Mouse (Mus musculus): Measurements from ENCODE around the gene Lpar3. TPM values are rescaled to one million over a fixed set of nuclear protein-coding genes. Genes with fewer than 3 reads are reported as not detected.
A peak's percentile ranks its signal among the peaks of the same experiment; 100 is the strongest.

Gene Lpar3
- total RNA-seq (2021): under 1 TPM; 0.24 to 0.28 TPM

- intact Hi-C loops (cut with DNase I): no loop called here
Observed at GRCm38 (mm10) chr3:146220776-146221486, at the start of gene Lpar3. TSS of gene Lpar3 (plus strand) at chr3:146220963.

GRCm38 (mm10) chr3:146173030-146173429, 47.7 kb upstream of the Lpar3 start:
- intact Hi-C loops (cut with DNase I): no loop called here
- no peak for DNase-seq

More at GRCm38 (mm10) chr3:146220776-146221486, at the start of gene Lpar3:
- peak; percentile 51 to 55 for DNase-seq

GRCm38 (mm10) chr3:146174215-146174614, 46.5 kb upstream of the Lpar3 start:
- no peak for DNase-seq
- intact Hi-C loops (cut with DNase I): no loop called here

- no peak for DNase-seq
- intact Hi-C loops (cut with DNase I): loop anchor here (1.0 to 2.0 kb wide), 3 partner anchors 22 to 119 kb away; no protein-coding TSS in a partner anchor
Observed at GRCm38 (mm10) chr3:146177295-146177694, 43.5 kb upstream of the Lpar3 start.

GRCm38 (mm10) chr3:146177748-146178582, 42.8 kb upstream of the Lpar3 start:
- intact Hi-C loops (cut with DNase I): loop anchor here (1.0 to 2.0 kb wide), 4 partner anchors 23 to 235 kb away; no protein-coding TSS in a partner anchor
- peak; percentile 79 to 83 for DNase-seq

- intact Hi-C loops (cut with DNase I): loop anchor here (10.0 kb wide), 3 partner anchors 384 to 764 kb away; no protein-coding TSS in a partner anchor
- no peak for DNase-seq
Observed at GRCm38 (mm10) chr3:146180341-146180740, 40.4 kb upstream of the Lpar3 start.

- intact Hi-C loops (cut with DNase I): loop anchor here (10.0 kb wide), 3 partner anchors 384 to 764 kb away; no protein-coding TSS in a partner anchor
- peak in 1 of 2 experiments; percentile 48 for DNase-seq
Observed at GRCm38 (mm10) chr3:146180986-146181385, 39.8 kb upstream of the Lpar3 start.

GRCm38 (mm10) chr3:146184992-146185657, 35.6 kb upstream of the Lpar3 start:
- intact Hi-C loops (cut with DNase I): loop anchor here (2.0 to 10.0 kb wide), 6 partner anchors 92 to 760 kb away; no protein-coding TSS in a partner anchor
- peak; percentile 42 to 52 for DNase-seq

GRCm38 (mm10) chr3:146186033-146186432, 34.7 kb upstream of the Lpar3 start:
- intact Hi-C loops (cut with DNase I): loop anchor here (5.0 to 10.0 kb wide), 5 partner anchors 91 to 759 kb away; no protein-coding TSS in a partner anchor
- no peak for DNase-seq

GRCm38 (mm10) chr3:146189933-146190332, 30.8 kb upstream of the Lpar3 start:
- no peak for DNase-seq
- intact Hi-C loops (cut with DNase I): loop anchor here (5.0 to 10.0 kb wide), 5 partner anchors 87 to 755 kb away; no protein-coding TSS in a partner anchor

GRCm38 (mm10) chr3:146192507-146192906, 28.3 kb upstream of the Lpar3 start:
- no peak for DNase-seq
- intact Hi-C loops (cut with DNase I): no loop called here

- intact Hi-C loops (cut with DNase I): no loop called here
- DNase-seq: no peak
Observed at GRCm38 (mm10) chr3:146195153-146195552, 25.6 kb upstream of the Lpar3 start.

GRCm38 (mm10) chr3:146196301-146196700, 24.5 kb upstream of the Lpar3 start:
- intact Hi-C loops (cut with DNase I): no loop called here
- DNase-seq: no peak

GRCm38 (mm10) chr3:146196780-146197743, 23.7 kb upstream of the Lpar3 start:
- intact Hi-C loops (cut with DNase I): no loop called here
- DNase-seq: peak in 1 of 2 experiments; percentile 7

- no peak for DNase-seq
- intact Hi-C loops (cut with DNase I): no loop called here
Observed at GRCm38 (mm10) chr3:146197785-146198184, 23.0 kb upstream of the Lpar3 start.

- intact Hi-C loops (cut with DNase I): no loop called here
- DNase-seq: no peak
Observed at GRCm38 (mm10) chr3:146198803-146199481, 21.8 kb upstream of the Lpar3 start.

GRCm38 (mm10) chr3:146199486-146199885, 21.3 kb upstream of the Lpar3 start:
- no peak for DNase-seq
- intact Hi-C loops (cut with DNase I): no loop called here

GRCm38 (mm10) chr3:146204375-146204774, 16.4 kb upstream of the Lpar3 start:
- intact Hi-C loops (cut with DNase I): no loop called here
- DNase-seq: no peak

GRCm38 (mm10) chr3:146205305-146205704, 15.5 kb upstream of the Lpar3 start:
- DNase-seq: no peak
- intact Hi-C loops (cut with DNase I): no loop called here
